Mouse (Mus musculus) intestine, embryonic 14.5 days (tissue): ENCODE results near the gene Rpl10a. TPM values are rescaled to one million over a fixed set of nuclear protein-coding genes. Genes with fewer than 3 reads are reported as not detected.
A peak's percentile ranks its signal among the peaks of the same experiment; 100 is the strongest.

Experiments
- ATAC-seq: fragments of 200-750 bp; cut with Nextera tagmentation; replicated peaks from 2 replicates; pipeline ENCODE4 v1.8.0; 2017; ENCODE audit warnings: low read depth, moderate number of reproducible peaks, moderate TSS enrichment, moderate library complexity; ENCODE audit not compliant: low FRiP score, low TSS enrichment
- DNase-seq: peaks from one replicate; pipeline ENCODE4 v3.0.0-alpha.2; 2018; ENCODE audit warnings: low spot score
- H3K27ac ChIP-seq: fragments of 300-500 bp; sonication (generic); 2 replicates; pipeline ENCODE4 v1.5.1; 2014; ENCODE audit warnings: low read depth, mild to moderate bottlenecking, control low read depth
- H3K27me3 ChIP-seq: fragments of 300-500 bp; sonication (generic); replicated peaks from 2 replicates; pipeline ENCODE4 v1.6.1; 2014; ENCODE audit warnings: low read length, control low read depth; ENCODE audit not compliant: control insufficient read depth, insufficient read depth
- H3K36me3 ChIP-seq: fragments of 300-500 bp; sonication (generic); 2 replicates; pipeline ENCODE4 v1.6.1; 2014; ENCODE audit warnings: low read length, control low read depth; ENCODE audit not compliant: control insufficient read depth, insufficient read depth
- H3K4me1 ChIP-seq: fragments of 300-500 bp; sonication (generic); replicated peaks from 2 replicates; pipeline ENCODE4 v1.6.1; 2014; ENCODE audit warnings: low read length, control low read depth, mixed read lengths; ENCODE audit not compliant: control insufficient read depth, insufficient read depth
- H3K4me2 ChIP-seq: fragments of 300-500 bp; sonication (generic); 2 replicates; pipeline ENCODE4 v1.6.1; 2014; ENCODE audit warnings: low read length
- H3K4me3 ChIP-seq: fragments of 300-500 bp; sonication (generic); 2 replicates; pipeline ENCODE4 v1.5.1; 2014; ENCODE audit warnings: low read depth, low read length, control low read depth, mixed read lengths
- H3K9ac ChIP-seq: fragments of 300-500 bp; sonication (generic); 2 replicates; pipeline ENCODE4 v1.6.1; 2014; ENCODE audit warnings: mild to moderate bottlenecking, low read length
- H3K9me3 ChIP-seq: fragments of 300-500 bp; sonication (generic); 2 replicates; pipeline ENCODE4 v1.6.1; 2016; ENCODE audit warnings: low read length, control low read depth; ENCODE audit not compliant: control insufficient read depth
- WGBS: fragments of 180-500 bp; shearing (Covaris S2); extraction: QIAGEN DNeasy Blood & Tissue Kit; methylation state at CpG from one replicate; pipeline ENCODE4 v1.1.7; 2014; 5-methylcytosine and 5-hydroxymethylcytosine counted together
- polyA plus RNA-seq: library from polyadenylated mRNA; unstranded; fragments of >200 nt; fragmentation: Nextera tagmentation; extraction: Ambion mirVana; gene quantifications from 2 replicates; pipeline ENCODE4 v1.2.1, GENCODE M21; 2014

Rpl10a gene
- polyA plus RNA-seq, 1 experiment from 2014 or later, result 955 TPM

- Histone ChIP-seq H3K4me2 (peak overlapping the region; percentile 54), H3K27me3 (no peaks in the 10 kb centered on the region), H3K4me1 (peaks cover 81% of the 10 kb centered on the region), H3K4me3 (no peak overlapping the region), H3K9me3 (no peaks in the 10 kb centered on the region), H3K9ac (peak overlapping the region; percentile 17), H3K27ac (peak overlapping the region; percentile 96), H3K36me3 (peaks cover 18% of the 10 kb centered on the region)
- no peak for DNase-seq
- 28% methylated on average over 4 of the region's 4 CpGs for WGBS
- ATAC-seq, result 0 out of 2 replicates have a peak, but pooled peaks have one; percentile 11
Measured at GRCm38 (mm10) chr17:28344050-28344607, 15.9 kb downstream of the Rpl10a start.

- Histone ChIP-seq H3K9ac (peak overlapping the region; percentile 39), H3K36me3 (peaks cover 13% of the 10 kb centered on the region), H3K27me3 (no peaks in the 10 kb centered on the region), H3K4me2 (peak overlapping the region; percentile 54), H3K4me3 (no peak overlapping the region), H3K9me3 (no peaks in the 10 kb centered on the region), H3K4me1 (peaks cover 82% of the 10 kb centered on the region), H3K27ac (peak overlapping the region; percentile 96)
- ATAC-seq, result no peak
- no peak for DNase-seq
- 35% methylated on average over 3 of the region's 3 CpGs for WGBS
Measured at GRCm38 (mm10) chr17:28344670-28345069, 16.4 kb downstream of the Rpl10a start.

DNA sequence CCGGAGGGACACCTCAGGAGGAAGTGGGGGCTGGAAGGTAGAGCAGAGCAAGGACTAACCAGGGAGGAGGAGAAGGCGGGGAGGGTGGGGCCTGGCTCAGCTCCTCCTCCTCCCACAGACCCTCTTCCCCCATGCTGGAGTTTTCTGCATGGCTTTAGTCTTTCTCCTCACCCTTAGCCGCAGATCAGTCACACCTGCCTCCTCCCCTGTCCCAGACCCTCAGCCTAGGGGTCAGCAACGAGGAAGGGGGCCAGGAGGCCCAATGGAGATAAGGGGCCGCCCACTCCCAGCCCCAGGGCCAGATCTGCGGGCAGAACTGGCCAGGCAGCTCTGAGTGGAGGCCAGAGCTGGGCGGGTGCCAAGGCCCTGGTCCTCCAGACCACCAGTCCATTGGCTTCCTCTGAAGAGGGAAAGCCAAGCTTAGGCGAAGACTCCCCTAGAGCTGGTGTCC lies 17.0 kb downstream of the Rpl10a start:
- Histone ChIP-seq H3K9me3 (no peaks in the 10 kb centered on the region), H3K4me3 (peak overlapping the region; percentile 21), H3K4me1 (peaks cover 82% of the 10 kb centered on the region), H3K27ac (peak overlapping the region; percentile 96), H3K36me3 (peaks cover 7% of the 10 kb centered on the region; the same call in 1 of the 2 replicates), H3K27me3 (no peaks in the 10 kb centered on the region), H3K9ac (peak overlapping the region; percentile 39), H3K4me2 (peak overlapping the region; percentile 54)
- no peak for DNase-seq
- ATAC-seq, result 0 out of 2 replicates have a peak, but pooled peaks have one; percentile 2
- 9% methylated on average over 8 of the region's 8 CpGs for WGBS

DNA sequence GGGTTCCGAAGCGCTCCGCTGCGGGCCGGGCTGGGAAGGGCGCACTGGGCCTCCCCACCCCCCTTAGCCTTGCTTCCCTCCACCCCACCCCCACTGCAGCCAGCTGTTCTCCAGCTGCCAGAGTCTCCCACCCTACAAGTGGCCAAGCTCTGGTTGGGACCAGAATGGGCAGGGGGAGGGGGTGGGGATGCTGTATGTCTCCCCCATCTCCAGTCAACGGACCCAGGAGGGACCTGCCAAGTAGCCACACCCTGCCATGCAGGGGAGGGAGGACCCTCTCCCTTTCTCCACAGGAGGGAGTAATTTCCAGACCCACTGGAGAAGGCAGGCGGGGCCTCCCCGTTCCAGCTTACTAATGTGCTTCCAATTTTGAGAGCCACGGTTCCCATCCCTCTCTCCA lies 17.6 kb downstream of the Rpl10a start:
- DNase-seq, result no peak
- ATAC-seq, result no peak
- Histone ChIP-seq H3K36me3 (0 out of 2 replicates have a peak, but pooled peaks cover 1% of the 10 kb centered on the region), H3K27ac (peak overlapping the region; percentile 96), H3K4me2 (peak overlapping the region; percentile 54), H3K27me3 (no peaks in the 10 kb centered on the region), H3K9ac (peak overlapping the region; percentile 39), H3K4me3 (peak overlapping the region; percentile 21), H3K9me3 (no peaks in the 10 kb centered on the region), H3K4me1 (peaks cover 78% of the 10 kb centered on the region)
- WGBS, result 9% methylated on average over 10 of the region's 10 CpGs

DNA sequence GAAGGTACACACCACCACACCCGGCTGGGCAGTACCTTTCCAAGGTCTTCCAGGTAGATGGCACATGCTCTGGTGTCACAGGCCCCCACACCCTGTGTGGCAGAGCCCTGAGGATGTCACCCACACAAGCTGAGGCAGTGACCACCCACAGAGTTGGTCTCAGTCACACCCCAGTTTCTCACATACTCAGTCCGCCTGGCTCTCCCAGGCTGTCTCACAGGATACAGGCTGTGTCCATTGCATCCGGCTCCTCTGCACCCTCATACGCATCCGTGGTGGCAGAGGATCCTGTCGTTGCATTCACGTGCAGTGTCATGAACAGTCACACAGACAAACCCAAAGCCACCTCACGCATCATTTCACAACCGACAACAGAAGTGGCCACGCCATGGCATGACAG lies 19.1 kb downstream of the Rpl10a start:
- H3K4me2 ChIP-seq, result no peak overlapping the region
- ATAC-seq (no peak), DNase-seq (no peak)
- H3K36me3 ChIP-seq, result no peaks in the 10 kb centered on the region
- H3K9me3 ChIP-seq, result no peaks in the 10 kb centered on the region
- H3K4me1 ChIP-seq, result peaks cover 72% of the 10 kb centered on the region
- 81% methylated on average over 10 of the region's 10 CpGs for WGBS
- no peaks in the 10 kb centered on the region for H3K27me3 ChIP-seq
- H3K4me3 ChIP-seq, result no peak overlapping the region
- no peak overlapping the region for H3K27ac ChIP-seq
- H3K9ac ChIP-seq, result no peak overlapping the region

DNA sequence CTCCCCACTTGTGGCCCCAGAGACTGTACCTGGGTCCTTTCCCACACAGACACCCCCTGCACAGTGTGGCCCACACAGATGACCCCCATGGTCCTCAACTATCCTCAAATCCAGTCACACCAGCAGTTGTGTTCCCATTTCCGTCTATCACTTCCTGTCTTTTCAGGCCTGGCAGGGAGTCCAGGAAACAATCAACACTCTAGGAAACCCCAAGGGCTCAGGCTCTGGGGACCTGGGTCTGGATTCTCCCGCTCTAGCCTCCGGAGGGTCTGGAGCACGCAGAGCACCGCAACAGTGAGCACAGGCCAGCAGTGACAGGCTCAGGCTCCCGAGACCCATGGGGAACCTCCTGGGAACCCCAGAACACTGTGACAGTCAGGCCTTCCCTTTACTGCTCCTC lies 19.9 kb downstream of the Rpl10a start:
- DNase-seq, result no peak
- H3K4me2 ChIP-seq, result peak overlapping the region; percentile 94
- no peaks in the 10 kb centered on the region for H3K36me3 ChIP-seq
- peak overlapping the region; percentile 82 for H3K4me3 ChIP-seq
- 36% methylated on average over 6 of the region's 6 CpGs for WGBS
- no peaks in the 10 kb centered on the region for H3K9me3 ChIP-seq
- H3K27me3 ChIP-seq, result no peaks in the 10 kb centered on the region
- no peak overlapping the region for H3K27ac ChIP-seq
- H3K4me1 ChIP-seq, result peaks cover 66% of the 10 kb centered on the region
- peak overlapping the region; percentile 79 for H3K9ac ChIP-seq
- ATAC-seq, result no peak

DNA sequence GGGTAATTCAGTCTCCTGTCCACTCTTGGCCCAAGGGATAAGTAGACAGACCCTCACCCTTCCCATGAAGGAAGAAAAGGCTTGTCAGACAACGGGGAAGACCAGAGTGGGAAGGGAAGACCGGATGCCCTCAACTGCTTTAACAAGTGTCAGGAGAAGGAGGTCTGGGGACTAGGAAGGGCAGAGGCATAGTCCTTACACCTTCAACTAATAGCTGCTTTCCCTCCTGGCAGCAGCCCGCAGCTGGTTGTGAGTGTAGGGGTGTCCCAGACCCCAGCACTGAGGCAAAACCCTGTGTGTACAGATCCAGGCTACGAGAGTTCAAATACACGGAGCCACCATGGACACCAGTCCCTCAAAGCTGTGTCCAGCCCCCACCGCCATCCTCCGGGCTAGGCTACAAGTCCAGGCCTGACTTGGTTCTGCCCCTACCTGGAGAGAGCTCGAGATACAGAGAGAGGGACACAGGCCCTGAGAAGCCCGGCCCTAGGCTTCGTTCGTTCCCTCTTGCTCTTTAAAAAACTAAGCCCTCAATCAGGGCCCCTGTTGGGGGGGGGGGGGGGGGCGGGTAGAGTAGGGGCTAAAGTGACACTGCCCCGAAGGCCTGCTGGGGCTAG lies 21.1 kb downstream of the Rpl10a start:
- WGBS, result 8% methylated on average over 12 of the region's 13 CpGs
- Histone ChIP-seq H3K27me3 (no peaks in the 10 kb centered on the region), H3K9ac (peak overlapping the region; percentile 79), H3K9me3 (no peaks in the 10 kb centered on the region), H3K4me2 (peak overlapping the region; percentile 94), H3K4me3 (peak overlapping the region; percentile 82), H3K4me1 (peaks cover 56% of the 10 kb centered on the region), H3K36me3 (no peaks in the 10 kb centered on the region), H3K27ac (peak overlapping the region; percentile 99)
- DNase-seq (no peak), ATAC-seq (no peak)

- peak overlapping the region; percentile 79 for H3K9ac ChIP-seq
- peaks cover 50% of the 10 kb centered on the region for H3K4me1 ChIP-seq
- DNase-seq (no peak), ATAC-seq (peak; percentile 46)
- peak overlapping the region; percentile 94 for H3K4me2 ChIP-seq
- peak overlapping the region; percentile 99 for H3K27ac ChIP-seq
- 2% methylated on average over 45 of the region's 54 CpGs for WGBS
- no peaks in the 10 kb centered on the region for H3K36me3 ChIP-seq
- H3K4me3 ChIP-seq, result peak overlapping the region; percentile 82
- H3K9me3 ChIP-seq, result no peaks in the 10 kb centered on the region
- no peaks in the 10 kb centered on the region for H3K27me3 ChIP-seq
Measured at GRCm38 (mm10) chr17:28349901-28350465, 21.7 kb downstream of the Rpl10a start.
